Mouse (Mus musculus): Measurements from ENCODE around the gene Zfp988. TPM values are rescaled to one million over a fixed set of nuclear protein-coding genes. Genes with fewer than 3 reads are reported as not detected.
"Not testable (repeated sequence)": the region's sequence is repeated elsewhere in the genome, so short reads cannot be mapped to it uniquely, and the experiment has no call there.

Zfp988 gene
- polyA plus RNA-seq, 1 experiment from 2014 or later = not detected

- not testable (repeated sequence) for H3K36me3 ChIP-seq (ENCODE audit: insufficient read depth, low read length); H3K4me2 ChIP-seq (replicated peaks; ENCODE audit: low read depth, low read length); H3K9ac ChIP-seq (replicated peaks; ENCODE audit: low read depth); DNase-seq (ENCODE audit: low spot score); ATAC-seq; H3K4me1 ChIP-seq (ENCODE audit: insufficient read depth, low read depth, low read length); H3K27ac ChIP-seq (ENCODE audit: low read length); H3K4me3 ChIP-seq (ENCODE audit: low read depth, low read length); H3K27me3 ChIP-seq (replicated peaks; ENCODE audit: insufficient read depth, low read length)
- peaks cover 27% of the 10 kb centered on the region for H3K9me3 ChIP-seq (ENCODE audit: low read length)
- WGBS = 77% methylated on average over 9 of the region's 9 CpGs
Measured at GRCm38 (mm10) chr4:147349687-147350415, 44.4 kb downstream of the Zfp988 start.

- not testable (repeated sequence) for H3K4me1 ChIP-seq (ENCODE audit: insufficient read depth, low read depth, low read length); H3K27me3 ChIP-seq (replicated peaks; ENCODE audit: insufficient read depth, low read length); H3K36me3 ChIP-seq (ENCODE audit: insufficient read depth, low read length); H3K9ac ChIP-seq (replicated peaks; ENCODE audit: low read depth); ATAC-seq; H3K4me3 ChIP-seq (ENCODE audit: low read depth, low read length); H3K4me2 ChIP-seq (replicated peaks; ENCODE audit: low read depth, low read length); DNase-seq (ENCODE audit: low spot score); H3K27ac ChIP-seq (ENCODE audit: low read length)
- peaks cover 27% of the 10 kb centered on the region for H3K9me3 ChIP-seq (ENCODE audit: low read length)
- WGBS = 81% methylated on average over 2 of the region's 2 CpGs
Measured at GRCm38 (mm10) chr4:147350541-147350940, 45.1 kb downstream of the Zfp988 start.

GRCm38 (mm10) chr4:147351376-147351980, 46.0 kb downstream of the Zfp988 start:
- not testable (repeated sequence) for H3K4me2 ChIP-seq (replicated peaks; ENCODE audit: low read depth, low read length); H3K27me3 ChIP-seq (replicated peaks; ENCODE audit: insufficient read depth, low read length); ATAC-seq; H3K36me3 ChIP-seq (ENCODE audit: insufficient read depth, low read length); DNase-seq (ENCODE audit: low spot score); H3K9ac ChIP-seq (replicated peaks; ENCODE audit: low read depth); H3K4me1 ChIP-seq (ENCODE audit: insufficient read depth, low read depth, low read length); H3K27ac ChIP-seq (ENCODE audit: low read length); H3K4me3 ChIP-seq (ENCODE audit: low read depth, low read length)
- H3K9me3 ChIP-seq (ENCODE audit: low read length) = peaks cover 27% of the 10 kb centered on the region
- WGBS = 81% methylated on average over 9 of the region's 13 CpGs

- 72% methylated on average over 4 of the region's 4 CpGs for WGBS
- not testable (repeated sequence) for H3K4me3 ChIP-seq (ENCODE audit: low read depth, low read length); ATAC-seq; H3K4me2 ChIP-seq (replicated peaks; ENCODE audit: low read depth, low read length); H3K36me3 ChIP-seq (ENCODE audit: insufficient read depth, low read length); DNase-seq (ENCODE audit: low spot score); H3K27ac ChIP-seq (ENCODE audit: low read length); H3K4me1 ChIP-seq (ENCODE audit: insufficient read depth, low read depth, low read length); H3K27me3 ChIP-seq (replicated peaks; ENCODE audit: insufficient read depth, low read length); H3K9ac ChIP-seq (replicated peaks; ENCODE audit: low read depth)
- H3K9me3 ChIP-seq (ENCODE audit: low read length) = peaks cover 22% of the 10 kb centered on the region
Measured at GRCm38 (mm10) chr4:147353626-147354025, 48.2 kb downstream of the Zfp988 start.

GRCm38 (mm10) chr4:147356042-147356441, 50.6 kb downstream of the Zfp988 start:
- H3K27ac ChIP-seq (ENCODE audit: low read length); H3K27me3 ChIP-seq (replicated peaks; ENCODE audit: insufficient read depth, low read length); H3K36me3 ChIP-seq (ENCODE audit: insufficient read depth, low read length); H3K4me2 ChIP-seq (replicated peaks; ENCODE audit: low read depth, low read length); H3K4me3 ChIP-seq (ENCODE audit: low read depth, low read length); H3K4me1 ChIP-seq (ENCODE audit: insufficient read depth, low read depth, low read length); ATAC-seq; H3K9ac ChIP-seq (replicated peaks; ENCODE audit: low read depth); H3K9me3 ChIP-seq (ENCODE audit: low read length); DNase-seq (ENCODE audit: low spot score): not testable (repeated sequence)
- no CpG with 5 or more reads among the region's 3 CpGs for WGBS

GRCm38 (mm10) chr4:147357195-147357594, 51.7 kb downstream of the Zfp988 start:
- not testable (repeated sequence) for H3K36me3 ChIP-seq (ENCODE audit: insufficient read depth, low read length); ATAC-seq

GRCm38 (mm10) chr4:147361003-147361402, 55.5 kb downstream of the Zfp988 start, which contains the start of gene Zfp978:
TSS of gene Zfp978 (plus strand) at chr4:147361303.
- not testable (repeated sequence) for ATAC-seq

More at GRCm38 (mm10) chr4:147357195-147357594, 51.7 kb downstream of the Zfp988 start:
- H3K27me3 ChIP-seq (replicated peaks; ENCODE audit: insufficient read depth, low read length); H3K4me2 ChIP-seq (replicated peaks; ENCODE audit: low read depth, low read length); H3K4me3 ChIP-seq (ENCODE audit: low read depth, low read length); H3K9ac ChIP-seq (replicated peaks; ENCODE audit: low read depth); DNase-seq (ENCODE audit: low spot score); H3K9me3 ChIP-seq (ENCODE audit: low read length); H3K4me1 ChIP-seq (ENCODE audit: insufficient read depth, low read depth, low read length); H3K27ac ChIP-seq (ENCODE audit: low read length): not testable (repeated sequence)
- no CpG with 5 or more reads among the region's 2 CpGs for WGBS

GRCm38 (mm10) chr4:147361872-147362271, 56.4 kb downstream of the Zfp988 start:
- H3K4me3 ChIP-seq (ENCODE audit: low read depth, low read length); ATAC-seq; H3K4me2 ChIP-seq (replicated peaks; ENCODE audit: low read depth, low read length); H3K27me3 ChIP-seq (replicated peaks; ENCODE audit: insufficient read depth, low read length); H3K9me3 ChIP-seq (ENCODE audit: low read length); H3K4me1 ChIP-seq (ENCODE audit: insufficient read depth, low read depth, low read length); H3K36me3 ChIP-seq (ENCODE audit: insufficient read depth, low read length); DNase-seq (ENCODE audit: low spot score); H3K27ac ChIP-seq (ENCODE audit: low read length); H3K9ac ChIP-seq (replicated peaks; ENCODE audit: low read depth): not testable (repeated sequence)
- no CpG with 5 or more reads among the region's 1 CpGs for WGBS

More at GRCm38 (mm10) chr4:147361003-147361402, 55.5 kb downstream of the Zfp988 start, which contains the start of gene Zfp978:
- not testable (repeated sequence) for H3K4me3 ChIP-seq (ENCODE audit: low read depth, low read length); H3K9ac ChIP-seq (replicated peaks; ENCODE audit: low read depth); H3K4me2 ChIP-seq (replicated peaks; ENCODE audit: low read depth, low read length); H3K9me3 ChIP-seq (ENCODE audit: low read length); H3K36me3 ChIP-seq (ENCODE audit: insufficient read depth, low read length); H3K27ac ChIP-seq (ENCODE audit: low read length); DNase-seq (ENCODE audit: low spot score); H3K27me3 ChIP-seq (replicated peaks; ENCODE audit: insufficient read depth, low read length); H3K4me1 ChIP-seq (ENCODE audit: insufficient read depth, low read depth, low read length)
- no CpG with 5 or more reads among the region's 6 CpGs for WGBS

GRCm38 (mm10) chr4:147369564-147369963, 64.1 kb downstream of the Zfp988 start:
- H3K9ac ChIP-seq (replicated peaks; ENCODE audit: low read depth); H3K27ac ChIP-seq (ENCODE audit: low read length); H3K36me3 ChIP-seq (ENCODE audit: insufficient read depth, low read length); H3K27me3 ChIP-seq (replicated peaks; ENCODE audit: insufficient read depth, low read length); H3K9me3 ChIP-seq (ENCODE audit: low read length); H3K4me3 ChIP-seq (ENCODE audit: low read depth, low read length); DNase-seq (ENCODE audit: low spot score); ATAC-seq; H3K4me1 ChIP-seq (ENCODE audit: insufficient read depth, low read depth, low read length); H3K4me2 ChIP-seq (replicated peaks; ENCODE audit: low read depth, low read length): not testable (repeated sequence)
- WGBS = no CpG with 5 or more reads among the region's 2 CpGs
